Mouse (Mus musculus): Measurements from ENCODE around the gene Ccdc146. TPM values are rescaled to one million over a fixed set of nuclear protein-coding genes. Genes with fewer than 3 reads are reported as not detected.

The Ccdc146 gene
- polyA plus RNA-seq, 1 experiment from 2014 or later = 0.21 TPM

GRCm38 (mm10) chr5:21247916-21248315, 176.6 kb downstream of the Ccdc146 start:
- no peak overlapping the region for H3K4me3 ChIP-seq
- WGBS = 66% methylated on average over 2 of the region's 2 CpGs
- ATAC-seq (ENCODE audit: low read depth) = no peak

GRCm38 (mm10) chr5:21246794-21247193, 177.7 kb downstream of the Ccdc146 start:
- H3K4me1 ChIP-seq (replicated peaks) = peaks cover 7% of the 10 kb centered on the region
- H3K9ac ChIP-seq = no peak overlapping the region
- no peaks in the 10 kb centered on the region for H3K36me3 ChIP-seq
- H3K27ac ChIP-seq (replicated peaks) = no peak overlapping the region
- H3K9me3 ChIP-seq = no peaks in the 10 kb centered on the region
- H3K4me3 ChIP-seq = no peak overlapping the region
- H3K27me3 ChIP-seq = no peaks in the 10 kb centered on the region
- 59% methylated on average over 6 of the region's 6 CpGs for WGBS
- H3K4me2 ChIP-seq = no peak overlapping the region
- no peak for ATAC-seq (ENCODE audit: low read depth)

More at GRCm38 (mm10) chr5:21247916-21248315, 176.6 kb downstream of the Ccdc146 start:
- H3K27me3 ChIP-seq = no peaks in the 10 kb centered on the region
- no peaks in the 10 kb centered on the region for H3K36me3 ChIP-seq
- H3K4me1 ChIP-seq (replicated peaks) = peaks cover 7% of the 10 kb centered on the region
- H3K27ac ChIP-seq (replicated peaks) = no peak overlapping the region
- H3K4me2 ChIP-seq = no peak overlapping the region
- no peaks in the 10 kb centered on the region for H3K9me3 ChIP-seq
- H3K9ac ChIP-seq = no peak overlapping the region

- Histone ChIP-seq H3K27me3 (no peaks in the 10 kb centered on the region), H3K4me1 (replicated peaks) (peaks cover 7% of the 10 kb centered on the region), H3K36me3 (no peaks in the 10 kb centered on the region), H3K4me2 (no peak overlapping the region), H3K9me3 (no peaks in the 10 kb centered on the region), H3K27ac (replicated peaks) (no peak overlapping the region), H3K9ac (no peak overlapping the region), H3K4me3 (no peak overlapping the region)
- WGBS = 71% methylated on average over 1 of the region's 1 CpGs
- ATAC-seq (ENCODE audit: low read depth) = no peak
These were observed 179.2 kb downstream of the Ccdc146 start for GRCm38 (mm10) chr5:21245241-21245640.

GRCm38 (mm10) chr5:21244575-21244974, 179.9 kb downstream of the Ccdc146 start:
- Histone ChIP-seq H3K27me3 (no peaks in the 10 kb centered on the region), H3K9ac (no peak overlapping the region), H3K4me1 (replicated peaks) (peaks cover 7% of the 10 kb centered on the region), H3K27ac (replicated peaks) (no peak overlapping the region), H3K4me3 (no peak overlapping the region), H3K9me3 (no peaks in the 10 kb centered on the region), H3K36me3 (no peaks in the 10 kb centered on the region), H3K4me2 (no peak overlapping the region)
- no peak for ATAC-seq (ENCODE audit: low read depth)
- 77% methylated on average over 1 of the region's 1 CpGs for WGBS

Other genes with a start within 250 kb of the Ccdc146 start
- 4.7 and 4.9 TPM in 2 replicates for gene Gsap, start 238.4 kb downstream of the Ccdc146 start, polyA plus RNA-seq (2015; fragmentation: Nextera tagmentation; extraction: Ambion mirVana)
- 4.4 and 5.3 TPM in 2 replicates for gene Fgl2, start 52.0 kb downstream of the Ccdc146 start, polyA plus RNA-seq (2015; fragmentation: Nextera tagmentation; extraction: Ambion mirVana)
- gene Fam185a, start 281 bp upstream of the Ccdc146 start, polyA plus RNA-seq (2015; fragmentation: Nextera tagmentation; extraction: Ambion mirVana) = 6.4 and 7.0 TPM in 2 replicates
- gene Lrrc17, start 118.9 kb upstream of the Ccdc146 start, polyA plus RNA-seq (2015; fragmentation: Nextera tagmentation; extraction: Ambion mirVana) = 7.6 and 11.8 TPM in 2 replicates
- gene Fbxl13, start 221.0 kb upstream of the Ccdc146 start, polyA plus RNA-seq (2015; fragmentation: Nextera tagmentation; extraction: Ambion mirVana) = 0.30 and 0.39 TPM in 2 replicates
- gene Armc10, start 221.1 kb upstream of the Ccdc146 start, polyA plus RNA-seq (2015; fragmentation: Nextera tagmentation; extraction: Ambion mirVana) = 57.4 and 57.8 TPM in 2 replicates